Mouse (Mus musculus): Measurements from ENCODE around the gene Sox9. TPM values are rescaled to one million over a fixed set of nuclear protein-coding genes. Genes with fewer than 3 reads are reported as not detected.
A peak's percentile ranks its signal among the peaks of the same experiment; 100 is the strongest.

The Sox9 gene
- polyA plus RNA-seq, 1 experiment from 2014 or later, result 36.2 TPM

DNA sequence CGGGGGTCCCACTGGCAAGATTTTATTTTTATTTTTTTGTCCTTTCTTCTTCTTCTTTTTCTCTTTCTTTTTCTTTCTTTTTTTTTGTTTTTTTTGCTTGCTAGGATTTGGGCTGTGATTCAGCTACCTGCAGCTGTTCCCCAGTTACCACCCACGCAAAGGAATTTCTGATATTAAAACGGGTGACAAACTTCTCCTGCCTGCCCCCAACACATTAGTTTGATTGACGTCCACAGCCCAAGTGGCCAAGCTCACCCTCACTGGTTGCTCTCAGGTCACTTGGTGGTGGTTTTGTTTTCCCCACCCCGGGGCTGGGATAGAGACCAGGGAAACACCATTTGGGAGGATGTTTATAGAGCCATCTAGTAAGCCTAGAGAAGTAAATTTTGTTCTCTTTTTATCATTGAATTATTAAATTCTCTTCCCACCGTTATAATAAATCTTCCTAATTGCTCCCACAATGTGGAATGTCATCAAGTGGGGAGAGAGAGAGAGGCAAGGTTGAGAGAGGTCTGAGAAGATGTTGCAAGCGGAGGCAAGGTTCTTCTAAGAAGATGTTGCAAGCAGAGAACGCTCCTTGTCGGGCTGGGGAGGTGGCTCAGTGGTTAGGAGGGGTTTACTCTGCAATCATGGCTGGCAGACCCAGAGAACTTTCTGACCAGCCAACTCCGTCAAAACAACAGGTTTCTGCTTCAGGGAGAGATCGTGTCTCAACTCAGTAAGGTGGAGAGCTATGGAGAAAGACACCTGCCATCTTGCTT is 52.4 kb downstream of the Sox9 start:
- H3K27ac ChIP-seq, result no peak overlapping the region

DNA sequence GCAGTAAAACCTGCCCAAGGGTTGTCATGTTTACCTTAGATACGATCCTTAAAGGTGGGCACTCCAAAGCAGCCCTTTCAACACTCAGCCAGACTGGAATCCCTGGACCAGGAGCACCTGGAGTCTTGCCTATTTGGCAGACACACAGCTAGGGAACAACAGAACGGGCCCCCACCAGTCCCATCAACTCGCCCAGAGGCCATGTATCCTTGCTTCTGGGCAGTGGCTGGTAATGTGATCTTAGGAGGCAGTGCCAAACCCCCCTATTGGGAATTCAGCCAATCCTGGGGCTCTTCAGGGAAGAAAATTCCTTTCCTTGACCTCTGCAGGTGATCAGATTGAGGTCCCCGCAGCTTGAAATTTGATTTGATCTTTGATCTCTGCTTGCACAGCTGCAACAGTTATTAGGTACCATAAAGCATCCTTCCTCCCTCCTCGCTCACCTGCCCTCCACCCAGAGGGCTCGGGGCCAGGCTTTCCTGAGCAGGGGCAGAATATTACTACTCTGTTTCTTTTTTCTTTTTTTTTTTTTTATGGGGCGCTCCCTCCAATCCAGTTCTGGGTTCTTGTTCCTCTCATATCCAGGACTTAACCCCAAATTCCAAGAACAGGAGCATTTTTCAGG is 53.6 kb downstream of the Sox9 start:
- Histone ChIP-seq H3K9me3 (replicated peaks) (no peaks in the 10 kb centered on the region), H3K27me3 (no peaks in the 10 kb centered on the region), H3K4me1 (peaks cover 40% of the 10 kb centered on the region), H3K4me2 (no peak overlapping the region), H3K9ac (no peak overlapping the region), H3K4me3 (replicated peaks) (no peak overlapping the region), H3K36me3 (no peaks in the 10 kb centered on the region), H3K27ac (no peak overlapping the region)
- WGBS, result 27% methylated on average over 7 of the region's 7 CpGs
- ATAC-seq (replicated peaks; ENCODE audit: low FRiP score), result no peak; the same call in 1 of the 2 replicates

More for the DNA sequence above, 52.4 kb downstream of the Sox9 start:
- Histone ChIP-seq H3K9ac (no peak overlapping the region), H3K36me3 (no peaks in the 10 kb centered on the region), H3K9me3 (replicated peaks) (no peaks in the 10 kb centered on the region), H3K27me3 (no peaks in the 10 kb centered on the region), H3K4me3 (replicated peaks) (no peak overlapping the region), H3K4me1 (peaks cover 31% of the 10 kb centered on the region), H3K4me2 (0 out of 2 replicates have a peak overlapping the region, but pooled peaks have one; percentile 2)
- ATAC-seq (replicated peaks; ENCODE audit: low FRiP score), result no peak
- 34% methylated on average over 11 of the region's 11 CpGs for WGBS

Measured in kidney, embryonic 15.5 days (tissue).